Mouse (Mus musculus) MEL-GATA-1-ER (cell line): ENCODE data around the gene Kif21a.

Source experiments
- DNase-seq: peaks from one replicate; pipeline ENCODE4 v3.0.0-alpha.2; 2012; ENCODE audit warnings: low read depth; ENCODE audit errors: extremely low read depth

Gene Kif21a

GRCm38 (mm10) chr15:91049496-91050441 is at the start of gene Kif21a:
TSS of gene Kif21a (minus strand) at chr15:91049948.
- no peak for DNase-seq

- DNase-seq = no peak
Observed at GRCm38 (mm10) chr15:91096606-91097005, 46.9 kb upstream of the Kif21a start.

GRCm38 (mm10) chr15:91089427-91089826 is 39.7 kb upstream of the Kif21a start:
- DNase-seq = no peak

- DNase-seq = no peak
Observed at GRCm38 (mm10) chr15:91088071-91088470, 38.3 kb upstream of the Kif21a start.

GRCm38 (mm10) chr15:91077457-91078410 is 28.0 kb upstream of the Kif21a start:
- DNase-seq = no peak

- DNase-seq = no peak
Observed at GRCm38 (mm10) chr15:91072440-91072839, 22.7 kb upstream of the Kif21a start.

- no peak for DNase-seq
Observed at GRCm38 (mm10) chr15:91064310-91064826, 14.6 kb upstream of the Kif21a start.

- no peak for DNase-seq
Observed at GRCm38 (mm10) chr15:91063845-91064244, 14.1 kb upstream of the Kif21a start.

GRCm38 (mm10) chr15:91056866-91057342 is 7.2 kb upstream of the Kif21a start:
- no peak for DNase-seq

- DNase-seq = no peak
Observed at GRCm38 (mm10) chr15:91056176-91056865, 6.6 kb upstream of the Kif21a start.

- DNase-seq = no peak
Observed at GRCm38 (mm10) chr15:91048951-91049495, 725 bp downstream of the Kif21a start.

- no peak for DNase-seq
Observed at GRCm38 (mm10) chr15:91047627-91048026, 2.1 kb downstream of the Kif21a start.

GRCm38 (mm10) chr15:91046506-91046905 is 3.2 kb downstream of the Kif21a start:
- DNase-seq = no peak

GRCm38 (mm10) chr15:91043263-91043662 is 6.5 kb downstream of the Kif21a start:
- DNase-seq = no peak

- no peak for DNase-seq
Observed at GRCm38 (mm10) chr15:91038860-91039259, 10.9 kb downstream of the Kif21a start.

- DNase-seq = no peak
Observed at GRCm38 (mm10) chr15:91034090-91034489, 15.7 kb downstream of the Kif21a start.

- DNase-seq = no peak
Observed at GRCm38 (mm10) chr15:91033529-91033928, 16.2 kb downstream of the Kif21a start.

- no peak for DNase-seq
Observed at GRCm38 (mm10) chr15:91028962-91029361, 20.8 kb downstream of the Kif21a start.

- DNase-seq = no peak
Observed at GRCm38 (mm10) chr15:91028494-91028893, 21.3 kb downstream of the Kif21a start.

- DNase-seq = no peak
Observed at GRCm38 (mm10) chr15:91022276-91022675, 27.5 kb downstream of the Kif21a start.

- DNase-seq = no peak
Observed at GRCm38 (mm10) chr15:91018861-91019187, 30.9 kb downstream of the Kif21a start.
